Mouse (Mus musculus) hindbrain, embryonic 15.5 days (tissue): ENCODE data around the gene Ndufa6. TPM values are rescaled to one million over a fixed set of nuclear protein-coding genes. Genes with fewer than 3 reads are reported as not detected.

ENCODE experiments used
- microRNA-seq: library from miRNA; unstranded; fragments of <30 nt; microRNA quantifications from one replicate; pipeline ENCODE4, GENCODE M21; 2016
- polyA plus RNA-seq: library from polyadenylated mRNA; unstranded; fragments of >200 nt; fragmentation: Nextera tagmentation; extraction: Ambion mirVana; gene quantifications from 2 replicates; pipeline ENCODE4 v1.2.1, GENCODE M21; 2015

Gene Ndufa6
- polyA plus RNA-seq, 1 experiment from 2014 or later = 352 TPM

Small RNA genes within 50 kb of the gene (microRNA-seq; reads per million reads assigned to microRNA genes)
- gene Mir7684 = not detected

Other genes starting within 250 kb of the Ndufa6 start
- 11.6 and 12.0 TPM in 2 replicates for gene Ccdc134, start 226.4 kb downstream of the Ndufa6 start, polyA plus RNA-seq
- 204 and 209 TPM in 2 replicates for gene Srebf2, start 207.1 kb downstream of the Ndufa6 start, polyA plus RNA-seq
- 2.9 and 4.6 TPM in 2 replicates for gene Shisa8, start 141.5 kb downstream of the Ndufa6 start, polyA plus RNA-seq
- gene Tnfrsf13c, start 130.0 kb downstream of the Ndufa6 start, polyA plus RNA-seq = 0.37 and 0.69 TPM in 2 replicates
- 24.0 and 25.4 TPM in 2 replicates for gene Cenpm, start 109.6 kb downstream of the Ndufa6 start, polyA plus RNA-seq
- gene 1500009C09Rik, start 101.9 kb downstream of the Ndufa6 start, polyA plus RNA-seq = 15.9 and 16.6 TPM in 2 replicates
- 374 and 408 TPM in 2 replicates for gene Sept3, start 79.4 kb downstream of the Ndufa6 start, polyA plus RNA-seq
- 0.10 and 0.29 TPM in 2 replicates for gene Wbp2nl, start 55.4 kb downstream of the Ndufa6 start, polyA plus RNA-seq
- gene Naga, start 15.4 kb downstream of the Ndufa6 start, polyA plus RNA-seq = 27.9 and 29.5 TPM in 2 replicates
- 1.9 and 2.0 TPM in 2 replicates for gene Pheta2, start 15.4 kb downstream of the Ndufa6 start, polyA plus RNA-seq
- gene Smdt1, start 15.4 kb downstream of the Ndufa6 start, polyA plus RNA-seq = 367 and 377 TPM in 2 replicates
- 2.5 and 2.6 TPM in 2 replicates for gene Cyp2d22, start 25.9 kb upstream of the Ndufa6 start, polyA plus RNA-seq
- not detected in 2 replicates for gene Cyp2d11, start 39.7 kb upstream of the Ndufa6 start, polyA plus RNA-seq
- gene Cyp2d10, start 52.9 kb upstream of the Ndufa6 start, polyA plus RNA-seq = 0.25 TPM in 1 of 2 replicates, not detected in the other
- not detected in 2 replicates for gene Cyp2d9, start 79.1 kb upstream of the Ndufa6 start, polyA plus RNA-seq
- not detected in 2 replicates for gene Cyp2d12, start 200.8 kb upstream of the Ndufa6 start, polyA plus RNA-seq